Mouse (Mus musculus) splenic B cell, adult 2 months (primary cell): Measurements from ENCODE around the gene Osbp2.
"Not testable (repeated sequence)": the region's sequence is repeated elsewhere in the genome, so short reads cannot be mapped to it uniquely, and the experiment has no call there.

Experiments used
- DNase-seq: peaks from one replicate; pipeline ENCODE4 v3.0.0-alpha.2; 2011; ENCODE audit warnings: low read depth, low spot score
- H3K27me3 ChIP-seq: 2 replicates; pipeline ENCODE4 v1.6.1; 2012; ENCODE audit warnings: mild to moderate bottlenecking, low read length, moderate library complexity, mixed read lengths; ENCODE audit not compliant: control insufficient read depth, poor library complexity, insufficient read depth, severe bottlenecking
- H3K36me3 ChIP-seq: 2 replicates; pipeline ENCODE4 v1.6.1; 2012; ENCODE audit warnings: mild to moderate bottlenecking, low read length, moderate library complexity, mixed read lengths; ENCODE audit not compliant: control insufficient read depth, poor library complexity, insufficient read depth, severe bottlenecking

Gene Osbp2

DNA sequence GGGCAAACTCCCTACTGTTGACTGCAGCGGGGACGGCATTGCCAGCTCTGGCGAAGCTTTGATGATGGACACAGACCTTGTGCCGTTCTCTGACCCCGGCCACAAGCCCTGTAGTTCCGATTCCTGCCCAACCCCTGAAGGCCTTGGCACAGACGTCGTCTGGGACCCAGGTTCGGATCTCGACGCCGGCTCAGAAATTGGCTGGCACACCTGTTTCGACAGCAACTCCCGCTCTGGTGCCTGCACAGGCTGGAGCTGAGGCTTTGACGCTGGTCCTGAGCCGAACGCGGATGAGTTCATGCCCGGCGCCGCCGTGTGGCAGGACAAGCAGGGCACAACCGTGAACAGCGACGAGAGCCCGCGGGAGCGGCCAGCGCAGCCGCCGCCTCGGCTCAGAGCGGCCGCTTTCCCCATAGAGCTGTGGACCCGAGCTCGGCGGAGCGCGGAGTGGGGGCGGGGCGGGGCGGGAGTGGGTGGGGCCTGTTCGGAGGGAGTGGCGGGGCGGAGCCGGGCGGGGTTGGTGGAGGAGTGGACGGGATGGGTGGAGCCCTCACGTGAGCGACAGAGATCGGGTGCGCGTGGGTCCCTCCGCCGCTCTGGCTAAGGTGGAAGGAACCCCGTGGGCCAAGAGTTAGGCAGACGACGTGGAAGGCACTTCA lies at the start of gene Osbp2:
Osbp2 (minus strand) TSS at position 450 of the 659 bp plus-strand sequence.
- peak; percentile 73 for DNase-seq

DNA sequence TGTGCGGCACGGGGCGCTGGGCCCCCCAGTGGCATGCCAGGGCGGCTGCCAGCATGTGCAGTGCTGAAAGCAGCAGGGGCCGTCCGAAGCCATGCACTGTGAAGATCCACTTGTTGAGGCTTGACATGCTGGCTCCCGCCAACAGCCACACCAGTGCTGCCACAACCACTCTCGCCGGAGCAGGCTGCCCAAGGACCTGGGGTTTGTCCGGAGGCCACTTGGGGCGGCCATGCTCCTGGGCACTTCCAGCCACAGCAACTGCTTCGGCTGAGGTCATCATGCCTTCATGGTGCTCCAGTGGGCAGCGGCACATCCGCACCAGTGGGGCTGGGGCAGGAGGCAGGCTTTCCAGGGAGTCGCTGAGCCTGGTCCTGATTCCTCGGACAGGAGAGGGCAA lies 49.2 kb upstream of the Osbp2 start:
- Histone ChIP-seq H3K36me3 (no peaks in the 10 kb centered on the region), H3K27me3 (no peaks in the 10 kb centered on the region)
- DNase-seq, result peak; percentile 15

More for the DNA sequence above, at the start of gene Osbp2:
- no peaks in the 10 kb centered on the region for H3K36me3 ChIP-seq
- 0 out of 2 replicates have a peak, but pooled peaks cover 2% of the 10 kb centered on the region for H3K27me3 ChIP-seq

DNA sequence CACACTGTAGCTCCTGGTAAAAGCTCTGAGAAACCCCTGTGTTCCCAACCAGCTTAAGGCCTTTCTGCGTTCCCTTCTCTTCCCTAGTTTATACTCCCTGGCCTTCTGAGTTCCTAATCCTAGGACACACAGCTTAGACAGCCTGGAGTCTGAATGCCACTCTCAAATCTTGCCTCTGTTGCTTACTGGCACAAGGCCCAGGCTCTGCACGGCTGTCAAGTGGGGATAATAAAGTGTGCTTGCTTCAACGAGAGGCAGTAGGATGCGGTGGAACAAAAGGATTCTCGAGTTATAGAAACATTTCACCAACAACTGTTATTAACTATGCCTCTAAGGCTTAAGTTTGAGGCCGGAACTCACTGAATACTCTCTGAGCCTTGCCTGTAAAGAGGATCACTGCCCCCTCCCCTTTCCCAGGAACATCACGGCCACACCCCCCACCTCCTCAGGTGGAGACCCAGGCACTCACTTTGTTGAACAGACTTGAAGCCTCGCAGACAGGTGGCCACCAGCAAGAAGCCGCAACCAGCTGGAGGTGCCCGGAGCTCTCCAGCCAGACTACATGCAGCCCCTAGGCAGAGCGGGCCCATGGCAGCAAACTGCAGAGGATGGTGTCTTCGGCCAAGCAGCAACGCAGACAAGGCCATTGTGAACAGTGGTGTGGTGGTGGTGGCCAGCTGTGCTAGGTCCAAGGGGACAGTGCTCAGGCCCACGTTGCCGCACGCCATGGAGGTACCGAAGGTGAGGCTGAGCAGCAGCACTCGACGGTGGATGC lies 48.6 kb upstream of the Osbp2 start:
- no peak for DNase-seq
- no peaks in the 10 kb centered on the region for H3K36me3 ChIP-seq
- no peaks in the 10 kb centered on the region for H3K27me3 ChIP-seq

DNA sequence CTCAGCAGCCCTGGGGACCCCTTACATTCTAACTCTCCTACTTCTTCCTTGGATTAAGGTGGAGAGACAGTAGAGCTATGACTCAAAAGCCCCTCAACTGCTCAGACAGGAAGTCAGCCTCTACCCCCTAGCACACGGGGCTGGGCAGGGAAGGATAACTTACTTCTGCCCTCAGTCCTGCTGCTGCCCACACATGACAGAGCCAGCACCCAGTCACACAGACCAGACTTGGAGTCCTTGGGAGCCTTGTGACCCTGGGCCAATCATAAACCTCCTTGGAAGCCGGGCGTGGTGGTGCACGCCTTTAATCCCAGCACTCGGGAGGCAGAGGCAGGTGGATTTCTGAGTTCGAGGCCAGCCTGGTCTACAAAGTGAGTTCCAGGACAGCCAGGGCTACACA lies 47.7 kb upstream of the Osbp2 start:
- DNase-seq, H3K27me3 ChIP-seq, H3K36me3 ChIP-seq: not testable (repeated sequence)

DNA sequence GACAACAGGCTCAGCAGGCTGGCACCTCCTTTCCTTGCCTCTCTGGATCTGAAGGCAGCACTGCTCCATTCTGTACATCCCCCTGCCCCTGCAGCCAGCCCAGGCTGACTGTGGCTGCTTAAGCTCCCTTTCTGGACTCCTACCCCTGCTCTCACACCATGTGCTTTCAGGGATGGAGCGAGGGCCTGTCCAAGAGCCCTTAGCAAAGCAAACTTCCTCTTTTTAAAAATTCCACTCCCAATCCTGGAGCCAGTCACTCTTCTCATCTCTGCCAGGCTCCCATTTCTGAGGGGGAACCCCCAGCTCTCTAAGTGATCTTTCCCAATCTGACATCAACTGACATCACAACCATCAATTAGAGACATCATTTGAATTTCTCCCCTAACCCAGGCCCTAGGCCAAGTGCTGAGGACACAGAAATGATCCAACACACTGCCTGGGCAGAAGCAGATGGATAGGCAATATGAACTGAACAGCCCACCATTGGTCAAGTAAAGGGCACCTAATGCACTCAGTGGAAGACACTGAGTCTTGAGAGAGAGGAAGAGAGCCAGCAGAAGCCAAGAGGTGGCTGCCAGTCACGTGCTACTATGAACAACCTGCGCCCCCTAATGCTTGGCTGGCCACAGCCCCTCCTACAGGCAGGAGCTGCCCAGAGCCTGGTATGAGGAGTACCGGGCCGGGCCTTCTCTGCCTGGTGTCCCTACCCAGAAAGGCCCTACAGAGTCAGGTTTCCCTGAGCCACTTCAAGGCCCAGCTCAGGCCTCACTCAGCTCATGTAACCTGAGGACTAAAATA lies 47.0 kb upstream of the Osbp2 start:
- Histone ChIP-seq H3K36me3 (no peaks in the 10 kb centered on the region), H3K27me3 (no peaks in the 10 kb centered on the region)
- DNase-seq, result peak; percentile 20

DNA sequence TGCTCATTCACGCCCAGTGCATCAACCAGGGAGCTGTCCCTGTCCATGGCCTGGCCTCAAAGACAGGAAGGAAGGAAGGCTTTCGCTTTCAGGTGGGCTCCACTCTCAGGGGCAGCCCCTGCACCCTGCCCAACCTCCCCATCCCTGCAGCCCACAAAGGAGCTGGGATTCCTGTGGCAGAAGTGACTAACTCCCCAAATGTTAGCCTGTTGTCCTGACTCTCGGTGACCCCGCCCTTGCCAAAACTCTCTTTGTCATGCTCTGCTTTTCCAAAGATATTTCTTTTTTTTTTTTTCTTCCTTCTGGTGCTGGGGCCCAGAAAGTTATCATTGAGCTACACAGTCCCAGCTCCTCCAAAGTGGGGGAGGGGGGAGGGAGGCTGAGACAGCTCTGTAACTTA lies 45.5 kb upstream of the Osbp2 start:
- no peaks in the 10 kb centered on the region for H3K27me3 ChIP-seq
- no peak for DNase-seq
- no peaks in the 10 kb centered on the region for H3K36me3 ChIP-seq

DNA sequence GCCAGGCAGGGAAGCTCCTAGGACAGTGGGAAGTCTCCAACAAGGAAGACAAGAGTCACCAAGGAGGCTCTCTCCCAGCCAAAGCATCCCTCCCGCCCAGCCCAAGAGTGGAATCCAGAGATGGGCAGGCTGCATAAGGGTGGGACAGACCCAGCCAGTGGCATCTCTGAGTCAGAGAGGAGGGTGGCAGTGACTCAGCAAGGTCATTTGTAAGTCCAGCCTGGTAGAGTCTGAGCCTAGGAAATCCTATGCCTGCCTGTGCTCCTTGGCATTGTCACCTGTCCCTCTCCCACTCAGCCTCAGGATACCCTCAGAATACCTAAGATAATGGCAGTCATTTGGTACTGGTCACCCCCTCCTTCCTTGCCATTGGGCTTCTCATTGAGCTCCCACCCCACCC lies 41.7 kb upstream of the Osbp2 start:
- Histone ChIP-seq H3K36me3 (no peaks in the 10 kb centered on the region), H3K27me3 (no peaks in the 10 kb centered on the region)
- no peak for DNase-seq

DNA sequence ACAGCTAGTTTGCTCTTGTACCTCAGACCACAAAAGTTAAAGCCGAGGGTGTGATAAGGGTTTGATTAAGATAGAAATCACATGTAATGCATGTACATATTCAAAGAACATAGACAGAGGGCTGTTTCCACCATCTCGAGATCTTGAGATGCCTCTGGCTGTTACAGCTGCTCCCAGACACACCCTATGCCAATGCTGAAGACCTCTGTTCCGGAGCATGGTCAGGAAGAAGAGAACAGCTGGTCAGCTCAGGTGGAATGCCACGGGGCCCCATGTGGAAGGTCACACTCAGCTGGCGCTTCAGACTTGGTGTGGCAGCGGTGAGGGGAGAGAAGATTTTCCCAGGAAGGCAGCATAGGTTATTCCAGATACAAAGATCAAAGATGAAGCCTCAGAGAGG lies 41.0 kb upstream of the Osbp2 start:
- no peak for DNase-seq
- Histone ChIP-seq H3K36me3 (no peaks in the 10 kb centered on the region), H3K27me3 (no peaks in the 10 kb centered on the region)

DNA sequence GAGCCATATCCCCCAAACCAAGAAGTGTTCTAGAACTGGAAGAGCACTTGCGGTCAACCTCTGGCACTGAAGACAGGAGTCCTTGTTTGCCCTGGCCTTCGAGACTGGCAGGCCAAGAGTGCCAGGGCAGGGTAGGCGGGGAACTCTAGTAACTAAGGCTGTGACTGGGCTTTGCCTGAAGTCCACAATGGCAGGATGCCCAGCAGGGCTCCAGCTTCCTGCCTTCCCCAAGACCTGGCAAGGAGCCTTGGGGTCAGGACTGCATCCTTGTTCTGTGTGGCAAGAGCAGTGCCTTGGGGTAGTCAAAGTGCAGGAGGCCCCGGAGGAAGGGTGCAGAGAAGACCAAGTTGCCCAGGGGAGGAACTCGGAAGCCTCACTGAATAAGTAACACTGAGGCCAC lies 39.3 kb upstream of the Osbp2 start:
- no peak for DNase-seq
- Histone ChIP-seq H3K27me3 (no peaks in the 10 kb centered on the region), H3K36me3 (no peaks in the 10 kb centered on the region)

DNA sequence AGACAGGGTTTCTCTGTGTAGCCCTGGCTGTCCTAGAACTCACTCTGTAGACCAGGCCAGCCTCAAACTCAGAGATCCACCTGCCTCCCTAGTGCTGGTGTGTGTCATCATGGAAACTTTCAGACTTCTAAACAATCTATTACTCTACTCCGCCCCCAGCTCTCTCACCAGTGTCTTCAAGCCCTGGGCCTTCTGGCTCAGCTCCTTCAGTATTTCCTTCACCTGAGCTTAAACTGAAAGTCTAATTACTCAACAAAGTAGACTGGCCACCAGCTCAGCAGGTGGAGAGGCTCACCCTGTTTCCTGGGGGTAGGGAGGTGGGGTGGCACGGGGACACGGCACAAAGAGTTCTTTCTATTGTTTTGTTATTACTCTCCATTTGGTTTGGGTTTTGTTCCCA lies 38.8 kb upstream of the Osbp2 start:
- DNase-seq, result no peak
- H3K36me3 ChIP-seq, result no peaks in the 10 kb centered on the region
- no peaks in the 10 kb centered on the region for H3K27me3 ChIP-seq

DNA sequence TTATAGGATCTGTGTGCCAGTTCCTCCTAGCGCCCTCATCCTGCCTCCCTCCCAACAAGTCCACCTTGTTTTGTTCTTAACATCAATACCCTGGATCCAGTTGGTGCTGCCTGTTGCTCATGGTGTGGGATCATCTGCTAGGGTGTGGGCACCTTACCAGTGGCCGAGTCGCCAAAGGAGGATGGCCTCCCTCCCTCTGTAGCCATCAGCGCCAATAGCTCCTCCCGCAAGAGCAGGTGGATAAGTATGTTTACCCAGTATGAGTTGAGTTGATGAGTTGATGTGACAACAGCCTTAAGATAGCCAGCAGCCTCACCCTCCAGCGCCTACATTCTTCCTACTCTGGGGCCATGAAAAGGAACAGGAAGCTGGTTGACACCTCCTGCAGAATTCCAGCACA lies 36.6 kb upstream of the Osbp2 start:
- H3K36me3 ChIP-seq, result no peaks in the 10 kb centered on the region
- DNase-seq, result no peak
- no peaks in the 10 kb centered on the region for H3K27me3 ChIP-seq

DNA sequence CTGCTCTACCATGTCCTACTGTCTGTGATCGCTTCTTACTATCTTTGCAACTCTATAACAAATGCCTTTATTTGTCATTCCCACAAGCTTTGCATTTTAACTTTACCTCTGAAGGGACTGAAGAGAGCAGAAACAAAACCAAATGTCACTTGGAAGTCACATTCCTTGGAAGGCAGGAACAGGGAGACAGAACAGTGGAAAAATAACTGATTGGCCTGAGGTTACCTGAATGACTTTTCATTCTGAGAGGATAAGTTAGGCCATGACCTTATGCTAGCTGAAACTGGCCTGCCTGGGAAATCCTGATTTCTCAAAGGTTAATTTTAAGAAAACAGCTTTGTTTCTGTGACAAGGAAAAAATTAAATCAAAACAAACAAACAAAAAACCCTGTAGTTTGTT lies 32.2 kb upstream of the Osbp2 start:
- Histone ChIP-seq H3K27me3 (no peaks in the 10 kb centered on the region), H3K36me3 (no peaks in the 10 kb centered on the region)
- no peak for DNase-seq

DNA sequence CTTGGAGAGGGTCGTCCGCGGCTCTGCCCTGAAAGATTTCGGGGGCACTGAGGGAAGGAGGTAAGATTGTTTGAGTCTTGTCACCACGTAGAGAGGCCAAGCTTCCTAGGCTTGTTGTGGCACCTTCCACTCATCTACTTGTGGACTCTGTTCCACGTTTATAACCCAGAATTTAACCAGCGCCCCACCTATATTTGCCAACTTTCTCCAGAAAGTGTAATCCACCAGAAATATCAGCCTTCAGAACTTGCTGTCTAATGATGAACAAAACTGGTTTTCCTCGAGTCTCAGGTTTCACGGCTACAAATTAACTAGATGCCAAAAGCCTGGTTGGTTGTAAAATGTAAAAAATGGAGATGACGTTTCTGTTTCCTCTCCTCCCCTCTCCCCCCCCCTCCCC lies 31.8 kb upstream of the Osbp2 start:
- Histone ChIP-seq H3K27me3 (no peaks in the 10 kb centered on the region), H3K36me3 (no peaks in the 10 kb centered on the region)
- peak; percentile 50 for DNase-seq

DNA sequence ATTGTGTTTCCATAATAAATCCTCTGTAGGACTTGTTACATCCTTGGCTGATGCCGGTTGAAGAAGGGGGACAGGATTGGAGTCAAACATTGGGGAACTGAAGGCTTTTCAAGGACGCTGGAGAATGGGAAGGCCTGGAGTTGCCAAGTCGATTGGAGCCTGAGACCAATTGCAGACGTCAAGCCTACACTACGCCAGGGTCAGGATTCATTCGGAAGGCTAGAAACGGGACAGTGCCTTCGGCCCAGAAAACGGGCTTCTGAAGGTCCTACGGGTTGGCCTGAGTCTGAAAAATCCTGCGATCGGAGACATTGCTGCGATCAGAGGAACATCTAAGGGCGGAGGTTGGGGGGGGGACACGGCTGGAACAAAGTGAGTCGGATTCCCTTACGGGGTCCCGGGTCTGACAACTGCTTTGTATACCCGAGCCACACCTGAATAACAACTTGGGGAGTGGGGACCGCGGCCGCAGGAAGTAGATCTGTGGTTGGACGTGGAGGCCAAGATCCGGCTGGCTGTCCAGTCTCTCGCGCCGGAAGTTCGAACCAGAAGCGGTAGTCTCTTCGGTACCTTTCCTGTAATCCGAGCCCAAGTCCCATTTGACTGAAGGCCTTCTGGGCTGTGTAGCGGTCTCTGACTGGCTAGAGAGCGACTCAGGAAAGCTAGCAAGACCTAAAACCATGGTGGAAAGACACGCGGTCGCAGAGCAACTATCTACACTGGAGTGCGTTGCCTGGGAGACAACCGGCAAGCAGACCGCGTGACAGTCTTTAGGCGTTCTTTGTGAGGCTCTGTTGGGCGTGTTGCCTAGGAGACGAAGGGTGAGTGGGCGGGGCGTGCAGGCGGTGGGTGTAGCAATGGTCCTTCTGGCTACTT lies 30.9 kb upstream of the Osbp2 start, which contains the start of the genes 4921536K21Rik and Dusp18:
4921536K21Rik (minus strand) TSS at position 693 of the 876 bp plus-strand sequence.
Dusp18 (plus strand) TSS at position 835 of the 876 bp plus-strand sequence.
- DNase-seq, result peak; percentile 94
- Histone ChIP-seq H3K36me3 (no peaks in the 10 kb centered on the region), H3K27me3 (no peaks in the 10 kb centered on the region)
